Mouse (Mus musculus): ENCODE data around the gene Sorbs2.

DNA sequence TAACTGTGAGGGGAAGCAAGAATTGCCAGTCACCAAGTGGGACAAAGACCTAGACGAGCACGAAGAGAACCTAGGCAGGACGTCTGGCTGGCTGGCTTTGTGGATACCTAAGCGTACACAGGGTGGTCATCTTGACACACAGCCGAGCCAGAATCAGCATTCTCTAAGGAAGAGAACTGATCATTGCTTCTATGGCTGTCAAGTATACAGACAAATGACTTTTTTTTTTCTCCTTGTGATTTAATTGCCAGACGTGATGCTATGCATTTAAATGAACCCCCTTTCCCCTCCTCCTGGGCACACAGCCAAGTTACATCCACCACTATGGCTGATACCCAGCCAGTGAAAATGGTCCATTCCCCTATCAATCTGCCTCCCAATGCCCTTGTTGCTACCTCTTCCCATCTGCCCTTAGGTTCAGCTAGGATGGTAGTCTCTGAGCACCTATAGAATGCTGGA, 168.3 kb downstream of the Sorbs2 start:
- no peak for TF ChIP-seq HCFC1 (IDR thresholded peaks at IDR 0.05; ENCODE audit: borderline replicate concordance, insufficient read depth, low read length)
- no peak for TF ChIP-seq MAFK (IDR thresholded peaks at IDR 0.05; ENCODE audit: insufficient read depth, low read depth, low read length)
- no peak for TF ChIP-seq CHD2 (IDR thresholded peaks at IDR 0.05; ENCODE audit: low read depth, low read length)

All from ES-E14 (cell line).